Mouse (Mus musculus) hindbrain, embryonic 12.5 days (tissue): ENCODE results near the gene Fstl4. TPM values are rescaled to one million over a fixed set of nuclear protein-coding genes. Genes with fewer than 3 reads are reported as not detected.

Experiments
- ATAC-seq: fragments of 200-750 bp; cut with Nextera tagmentation; 2 replicates; pipeline ENCODE4 v1.8.0; 2017; ENCODE audit warnings: moderate TSS enrichment; ENCODE audit not compliant: low FRiP score
- H3K27ac ChIP-seq: fragments of 300-500 bp; sonication (generic); 2 replicates; pipeline ENCODE4 v1.5.1; 2016; ENCODE audit warnings: mild to moderate bottlenecking
- H3K27me3 ChIP-seq: fragments of 300-500 bp; sonication (generic); 2 replicates; pipeline ENCODE4 v1.6.1; 2016; ENCODE audit warnings: mild to moderate bottlenecking
- H3K36me3 ChIP-seq: fragments of 300-500 bp; sonication (generic); 2 replicates; pipeline ENCODE4 v1.6.1; 2016; ENCODE audit warnings: mild to moderate bottlenecking
- H3K4me1 ChIP-seq: fragments of 300-500 bp; sonication (generic); 2 replicates; pipeline ENCODE4 v1.6.1; 2016
- H3K4me2 ChIP-seq: fragments of 300-500 bp; sonication (generic); replicated peaks from 2 replicates; pipeline ENCODE4 v1.6.1; 2016; ENCODE audit warnings: mild to moderate bottlenecking
- H3K4me3 ChIP-seq: fragments of 300-500 bp; sonication (generic); 2 replicates; pipeline ENCODE4 v1.5.1; 2016; ENCODE audit warnings: mild to moderate bottlenecking
- H3K9ac ChIP-seq: fragments of 300-500 bp; sonication (generic); 2 replicates; pipeline ENCODE4 v1.6.1; 2016; ENCODE audit warnings: mild to moderate bottlenecking, moderate library complexity
- H3K9me3 ChIP-seq: fragments of 300-500 bp; sonication (generic); replicated peaks from 2 replicates; pipeline ENCODE4 v1.6.1; 2016; ENCODE audit warnings: mild to moderate bottlenecking
- WGBS: fragments of 180-500 bp; shearing (Covaris S2); methylation state at CpG from one replicate; pipeline ENCODE4 v1.1.7; 2016; 5-methylcytosine and 5-hydroxymethylcytosine counted together
- polyA plus RNA-seq: library from polyadenylated mRNA; unstranded; fragments of >200 nt; fragmentation: Nextera tagmentation; extraction: Ambion mirVana; gene quantifications from 2 replicates; pipeline ENCODE4 v1.2.1, GENCODE M21; 2016

Gene Fstl4
- polyA plus RNA-seq, 1 experiment from 2014 or later: 5.6 TPM

DNA sequence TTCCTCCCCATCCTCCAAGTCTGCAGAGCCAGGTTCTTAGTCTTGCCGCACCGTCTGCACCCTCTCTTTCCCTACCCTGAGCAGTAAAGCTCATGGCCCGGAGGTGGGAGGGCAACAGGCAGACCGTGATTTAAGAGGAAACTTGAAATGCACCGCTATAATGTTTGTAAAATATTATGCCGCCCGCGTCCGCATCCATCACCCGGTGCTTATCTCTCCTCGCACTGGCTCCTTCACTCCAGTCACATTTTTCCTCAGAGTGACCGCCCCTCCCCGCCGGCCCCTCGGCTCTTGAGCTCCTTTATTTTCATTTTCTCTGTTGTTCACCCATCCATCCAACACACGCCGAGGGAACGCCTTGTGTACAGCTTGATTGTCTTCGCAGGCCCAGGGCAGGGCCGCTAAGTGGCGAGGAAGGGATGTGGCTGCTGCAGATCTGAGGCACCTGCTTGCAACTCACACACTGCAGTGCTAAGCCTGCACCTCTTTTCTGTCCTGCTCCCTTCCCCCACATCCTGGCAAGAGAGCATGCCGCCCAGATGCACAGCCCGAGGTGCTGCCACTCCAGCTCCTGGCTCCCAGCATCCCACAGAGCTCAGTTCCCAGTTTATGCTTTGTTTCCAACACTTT is 368.1 kb downstream of the Fstl4 start:
- 0 out of 2 replicates have a peak, but pooled peaks have one; percentile 52 for ATAC-seq
- no peak overlapping the region for H3K27ac ChIP-seq
- peaks cover 18% of the 10 kb centered on the region for H3K4me1 ChIP-seq
- no peaks in the 10 kb centered on the region for H3K9me3 ChIP-seq
- H3K27me3 ChIP-seq: peaks cover 5% of the 10 kb centered on the region; the same call in 1 of the 2 replicates
- H3K4me3 ChIP-seq: peak overlapping the region; percentile 3; the same call in 1 of the 2 replicates
- H3K4me2 ChIP-seq: peak overlapping the region; percentile 36
- H3K36me3 ChIP-seq: no peaks in the 10 kb centered on the region
- WGBS: 39% methylated on average over 23 of the region's 23 CpGs
- H3K9ac ChIP-seq: 0 out of 2 replicates have a peak overlapping the region, but pooled peaks have one; percentile 23

DNA sequence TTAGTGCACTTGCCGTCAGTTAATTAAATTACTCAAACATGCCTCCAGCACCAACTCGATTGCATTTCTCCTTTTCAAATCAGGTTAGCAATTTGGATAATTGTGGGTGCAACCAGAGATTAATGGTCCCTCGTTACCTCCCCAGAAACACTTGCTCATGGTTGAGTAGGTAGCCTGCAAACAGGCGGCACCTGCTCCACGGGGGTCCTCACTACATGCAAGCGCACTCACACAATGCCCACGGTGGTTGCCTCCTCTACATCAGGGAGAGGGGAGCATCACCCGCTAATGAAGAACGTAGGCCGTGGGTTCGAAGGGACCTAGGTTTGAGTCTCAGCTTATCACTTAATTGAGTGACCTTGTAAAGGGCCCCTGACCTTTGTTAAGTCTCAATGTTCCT is 371.9 kb downstream of the Fstl4 start:
- no peaks in the 10 kb centered on the region for H3K9me3 ChIP-seq
- peak overlapping the region; percentile 7; the same call in 1 of the 2 replicates for H3K27ac ChIP-seq
- peaks cover 32% of the 10 kb centered on the region for H3K4me1 ChIP-seq
- WGBS: 66% methylated on average over 11 of the region's 11 CpGs
- H3K36me3 ChIP-seq: no peaks in the 10 kb centered on the region
- no peak for ATAC-seq
- no peaks in the 10 kb centered on the region for H3K27me3 ChIP-seq
- H3K9ac ChIP-seq: no peak overlapping the region
- no peak overlapping the region for H3K4me3 ChIP-seq
- no peak overlapping the region for H3K4me2 ChIP-seq

DNA sequence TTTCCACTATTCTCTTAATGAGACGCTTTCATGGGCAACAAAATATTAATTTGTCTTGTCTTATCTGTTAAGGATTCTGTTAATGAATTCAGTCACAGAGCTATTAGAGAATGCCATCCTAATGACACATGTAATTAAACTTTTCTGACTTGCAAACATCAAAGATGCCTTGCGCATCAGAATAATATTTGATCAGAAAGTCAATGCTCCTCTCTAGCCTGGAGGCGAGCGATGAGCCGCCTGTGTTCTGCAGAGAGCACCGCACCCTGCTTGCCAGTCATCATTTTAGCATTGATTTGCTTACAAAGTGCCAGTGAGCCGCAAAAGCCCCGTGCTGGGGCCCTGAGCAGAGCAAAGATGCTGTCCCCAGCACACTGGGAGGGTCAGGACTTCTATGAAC is 372.9 kb downstream of the Fstl4 start:
- H3K9me3 ChIP-seq: no peaks in the 10 kb centered on the region
- H3K4me3 ChIP-seq: no peak overlapping the region
- no peaks in the 10 kb centered on the region for H3K27me3 ChIP-seq
- no peak overlapping the region for H3K9ac ChIP-seq
- H3K4me1 ChIP-seq: peaks cover 24% of the 10 kb centered on the region
- no peak overlapping the region for H3K4me2 ChIP-seq
- 67% methylated on average over 8 of the region's 8 CpGs for WGBS
- no peak overlapping the region for H3K27ac ChIP-seq
- H3K36me3 ChIP-seq: no peaks in the 10 kb centered on the region
- ATAC-seq: no peak

DNA sequence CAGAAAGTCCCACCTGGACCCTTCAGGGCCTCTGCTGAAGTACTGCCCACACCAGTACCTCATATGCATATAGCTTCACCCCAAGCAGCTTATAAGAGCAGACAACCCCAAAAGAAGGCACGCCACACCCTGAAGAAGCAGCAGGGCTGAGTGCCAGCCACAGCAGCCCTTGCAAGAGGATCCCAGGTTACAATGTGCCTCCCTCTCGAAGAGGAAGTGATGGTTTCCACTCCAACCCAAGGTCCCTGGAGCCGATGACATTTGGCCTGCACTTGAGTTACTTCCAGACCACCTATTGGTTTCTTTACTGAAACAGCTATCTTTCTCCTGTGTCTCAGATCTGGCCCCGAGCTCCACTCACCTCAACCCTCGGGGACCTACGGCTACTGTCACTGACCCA is 373.8 kb downstream of the Fstl4 start:
- peaks cover 17% of the 10 kb centered on the region for H3K4me1 ChIP-seq
- no peaks in the 10 kb centered on the region for H3K27me3 ChIP-seq
- H3K27ac ChIP-seq: no peak overlapping the region
- no peak overlapping the region for H3K4me2 ChIP-seq
- no peaks in the 10 kb centered on the region for H3K36me3 ChIP-seq
- ATAC-seq: no peak
- H3K4me3 ChIP-seq: no peak overlapping the region
- no peak overlapping the region for H3K9ac ChIP-seq
- WGBS: 87% methylated on average over 6 of the region's 6 CpGs
- H3K9me3 ChIP-seq: no peaks in the 10 kb centered on the region

DNA sequence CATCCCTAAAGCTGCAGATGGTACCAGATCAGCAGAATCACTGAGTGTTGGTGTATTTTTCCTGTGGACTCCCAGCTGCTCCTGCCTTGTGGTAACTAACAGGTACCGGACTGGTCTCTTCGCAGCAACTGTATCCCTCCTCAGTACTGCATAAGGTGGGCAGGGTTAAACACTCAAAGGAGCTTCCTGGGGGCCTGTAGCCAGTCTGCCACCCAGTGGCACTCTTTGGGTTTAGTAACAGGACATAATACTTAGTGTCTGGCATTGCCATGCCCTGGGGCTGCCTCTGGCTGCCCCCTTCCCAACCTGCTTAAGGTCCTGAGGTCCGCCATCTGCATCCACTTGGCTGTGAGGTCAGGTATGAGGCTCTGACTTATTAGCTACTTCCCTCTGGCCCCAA is 375.2 kb downstream of the Fstl4 start:
- Histone ChIP-seq H3K36me3 (no peaks in the 10 kb centered on the region), H3K27ac (no peak overlapping the region), H3K4me2 (no peak overlapping the region), H3K4me1 (peaks cover 17% of the 10 kb centered on the region), H3K27me3 (no peaks in the 10 kb centered on the region), H3K4me3 (no peak overlapping the region), H3K9me3 (no peaks in the 10 kb centered on the region), H3K9ac (no peak overlapping the region)
- no peak for ATAC-seq
- 83% methylated on average over 3 of the region's 3 CpGs for WGBS

DNA sequence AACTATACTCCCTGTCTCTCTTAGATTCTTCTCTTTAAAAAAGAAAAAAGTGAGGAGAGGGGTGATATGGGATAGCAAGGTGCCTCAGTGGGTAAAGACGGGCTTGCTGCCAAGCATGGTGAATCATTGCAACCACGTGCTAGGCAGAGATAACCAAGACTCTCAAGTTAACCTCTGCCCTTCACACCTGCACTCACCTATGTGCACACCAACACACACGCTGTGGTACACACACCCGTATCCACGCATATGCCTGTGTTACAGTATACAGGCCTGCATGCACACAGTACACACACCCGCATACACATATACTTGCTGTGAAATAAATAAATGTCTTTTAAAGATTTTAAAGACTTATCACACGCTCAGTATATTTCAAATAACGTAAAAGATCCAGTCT is 375.8 kb downstream of the Fstl4 start:
- Histone ChIP-seq H3K9me3 (no peaks in the 10 kb centered on the region), H3K27me3 (no peaks in the 10 kb centered on the region), H3K4me2 (no peak overlapping the region), H3K9ac (no peak overlapping the region), H3K27ac (no peak overlapping the region), H3K4me3 (no peak overlapping the region), H3K4me1 (peaks cover 17% of the 10 kb centered on the region), H3K36me3 (no peaks in the 10 kb centered on the region)
- 81% methylated on average over 8 of the region's 8 CpGs for WGBS
- ATAC-seq: no peak

DNA sequence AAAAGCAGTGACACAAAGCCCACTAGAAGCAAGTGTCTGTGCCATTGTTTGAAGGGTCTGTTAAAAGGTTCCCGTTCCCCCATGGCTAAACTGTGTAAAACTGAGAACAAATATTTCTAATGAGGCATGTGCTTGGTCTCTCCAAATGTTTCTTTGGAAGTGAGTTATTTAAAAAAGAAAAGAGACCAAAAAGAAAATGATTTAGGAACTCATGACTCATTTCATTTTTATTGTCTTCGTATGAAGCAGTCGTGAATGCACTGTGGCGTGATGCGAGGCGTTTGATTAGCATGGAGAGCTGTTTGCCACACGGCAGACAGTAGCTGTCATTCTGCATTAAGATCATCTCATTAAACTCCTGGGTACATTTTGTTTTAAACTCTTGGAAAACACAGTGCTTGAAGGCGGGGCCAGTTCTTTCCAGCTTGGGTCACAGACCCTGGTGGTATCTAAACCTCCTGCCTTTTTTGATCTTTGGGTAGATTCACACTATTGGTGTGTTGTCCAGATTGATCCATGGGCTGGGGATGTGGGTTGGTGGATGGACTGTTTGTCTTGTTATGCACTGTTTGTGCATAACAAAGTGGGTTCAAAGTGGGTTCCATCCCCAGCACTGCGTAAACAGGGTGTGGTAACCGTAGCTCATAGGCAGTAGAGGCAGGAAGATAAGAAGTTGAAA is 376.4 kb downstream of the Fstl4 start:
- 45% methylated on average over 10 of the region's 10 CpGs for WGBS
- H3K36me3 ChIP-seq: no peaks in the 10 kb centered on the region
- no peaks in the 10 kb centered on the region for H3K9me3 ChIP-seq
- no peak overlapping the region for H3K4me3 ChIP-seq
- no peak overlapping the region for H3K9ac ChIP-seq
- no peak overlapping the region for H3K27ac ChIP-seq
- no peak for ATAC-seq
- no peak overlapping the region for H3K4me2 ChIP-seq
- peaks cover 17% of the 10 kb centered on the region for H3K4me1 ChIP-seq
- H3K27me3 ChIP-seq: no peaks in the 10 kb centered on the region

DNA sequence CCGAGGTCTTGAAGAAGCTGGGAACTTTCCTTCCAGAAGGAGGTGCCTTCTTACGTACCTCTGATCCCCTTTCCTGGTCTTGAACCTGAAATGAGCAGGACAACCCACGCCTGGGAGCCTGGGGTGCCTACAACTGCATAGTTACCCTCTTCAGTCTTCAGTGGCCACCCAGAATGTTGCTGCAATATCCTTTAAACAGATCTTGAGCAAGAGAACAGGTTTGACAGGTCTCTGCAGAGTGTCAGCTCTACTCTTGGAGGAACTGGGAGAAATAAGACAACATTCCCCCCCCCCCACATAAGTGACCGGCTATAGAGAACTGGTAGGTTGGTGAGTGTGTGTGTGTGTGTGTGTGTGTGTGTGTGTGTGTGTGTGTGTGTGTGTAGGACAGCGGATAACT is 379.1 kb downstream of the Fstl4 start:
- H3K27ac ChIP-seq: no peak overlapping the region
- H3K4me3 ChIP-seq: no peak overlapping the region
- H3K9me3 ChIP-seq: no peaks in the 10 kb centered on the region
- no peaks in the 10 kb centered on the region for H3K27me3 ChIP-seq
- ATAC-seq: no peak
- peaks cover 14% of the 10 kb centered on the region; the same call in 1 of the 2 replicates for H3K4me1 ChIP-seq
- 88% methylated on average over 5 of the region's 5 CpGs for WGBS
- H3K4me2 ChIP-seq: no peak overlapping the region
- no peak overlapping the region for H3K9ac ChIP-seq
- no peaks in the 10 kb centered on the region for H3K36me3 ChIP-seq

DNA sequence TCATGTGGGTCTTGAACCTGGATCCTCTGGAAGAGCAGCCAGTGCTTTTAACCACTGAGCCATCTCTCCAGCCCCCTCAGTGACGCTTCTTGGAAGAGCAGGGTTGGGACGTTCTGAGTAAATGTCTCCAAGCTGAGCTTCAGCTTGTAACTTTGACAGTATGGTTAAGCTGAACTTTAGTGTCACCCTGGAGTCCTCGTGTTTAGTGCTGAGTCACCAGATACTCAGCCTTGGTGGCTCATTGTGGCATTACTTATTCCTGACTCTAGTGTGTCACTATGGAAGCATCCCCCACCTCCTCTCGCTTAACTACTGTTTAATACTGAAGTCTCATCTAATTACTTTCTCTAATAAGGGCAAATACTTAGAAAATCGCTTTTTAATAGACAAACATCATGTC is 380.1 kb downstream of the Fstl4 start:
- Histone ChIP-seq H3K36me3 (no peaks in the 10 kb centered on the region), H3K9ac (no peak overlapping the region), H3K4me1 (peaks cover 14% of the 10 kb centered on the region; the same call in 1 of the 2 replicates), H3K27me3 (no peaks in the 10 kb centered on the region), H3K4me3 (no peak overlapping the region), H3K9me3 (no peaks in the 10 kb centered on the region), H3K27ac (no peak overlapping the region), H3K4me2 (no peak overlapping the region)
- no peak for ATAC-seq
- WGBS: 79% methylated on average over 5 of the region's 5 CpGs

DNA sequence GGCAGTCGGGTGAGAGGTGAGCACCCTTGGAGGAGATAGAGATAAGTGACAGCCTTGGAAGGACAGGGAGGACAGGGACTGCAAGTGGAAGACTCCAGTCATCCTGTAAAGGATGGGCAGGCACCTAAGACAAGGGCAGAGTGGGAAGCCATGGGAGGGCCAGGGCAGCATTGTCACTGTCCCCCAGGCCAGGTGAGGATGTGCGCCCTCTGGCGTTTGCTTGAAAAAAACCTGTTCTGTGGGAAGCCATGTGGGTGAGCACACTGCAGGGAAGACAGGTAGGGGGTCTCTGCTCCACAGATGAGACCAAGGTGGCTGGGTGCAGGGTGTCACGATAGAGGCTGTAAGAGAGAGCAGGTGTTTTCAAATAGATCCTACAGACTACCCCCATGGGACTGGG is 381.9 kb downstream of the Fstl4 start:
- H3K4me2 ChIP-seq: no peak overlapping the region
- H3K4me3 ChIP-seq: no peak overlapping the region
- no peaks in the 10 kb centered on the region for H3K36me3 ChIP-seq
- H3K9me3 ChIP-seq: no peaks in the 10 kb centered on the region
- H3K27ac ChIP-seq: no peak overlapping the region
- 0 out of 2 replicates have a peak, but pooled peaks cover 3% of the 10 kb centered on the region for H3K4me1 ChIP-seq
- ATAC-seq: no peak
- H3K9ac ChIP-seq: no peak overlapping the region
- 47% methylated on average over 4 of the region's 4 CpGs for WGBS
- no peaks in the 10 kb centered on the region for H3K27me3 ChIP-seq

DNA sequence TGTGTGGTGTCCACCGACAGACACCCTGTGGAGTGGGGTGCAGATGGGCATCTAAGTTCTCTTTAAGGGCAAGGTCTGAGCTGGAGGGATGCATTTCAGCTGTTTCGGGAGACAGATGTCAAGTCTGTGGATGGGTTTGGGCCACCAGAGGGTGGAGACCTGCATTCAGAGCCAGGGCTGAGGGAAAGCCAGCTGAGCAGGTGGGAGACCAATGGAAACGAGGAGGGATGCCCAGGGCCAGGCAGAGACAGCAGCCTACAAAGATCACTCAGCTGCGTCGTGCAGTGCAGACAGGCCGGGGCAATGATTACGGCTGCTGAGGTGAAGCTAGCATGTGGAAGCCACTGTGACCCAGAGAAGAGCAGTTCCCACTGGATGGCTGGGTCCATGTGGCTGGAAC is 392.0 kb downstream of the Fstl4 start:
- H3K4me1 ChIP-seq: no peaks in the 10 kb centered on the region
- H3K27me3 ChIP-seq: no peaks in the 10 kb centered on the region
- no peaks in the 10 kb centered on the region for H3K9me3 ChIP-seq
- ATAC-seq: no peak
- H3K9ac ChIP-seq: no peak overlapping the region
- H3K4me3 ChIP-seq: no peak overlapping the region
- 69% methylated on average over 7 of the region's 7 CpGs for WGBS
- H3K4me2 ChIP-seq: no peak overlapping the region
- H3K36me3 ChIP-seq: no peaks in the 10 kb centered on the region
- no peak overlapping the region for H3K27ac ChIP-seq

DNA sequence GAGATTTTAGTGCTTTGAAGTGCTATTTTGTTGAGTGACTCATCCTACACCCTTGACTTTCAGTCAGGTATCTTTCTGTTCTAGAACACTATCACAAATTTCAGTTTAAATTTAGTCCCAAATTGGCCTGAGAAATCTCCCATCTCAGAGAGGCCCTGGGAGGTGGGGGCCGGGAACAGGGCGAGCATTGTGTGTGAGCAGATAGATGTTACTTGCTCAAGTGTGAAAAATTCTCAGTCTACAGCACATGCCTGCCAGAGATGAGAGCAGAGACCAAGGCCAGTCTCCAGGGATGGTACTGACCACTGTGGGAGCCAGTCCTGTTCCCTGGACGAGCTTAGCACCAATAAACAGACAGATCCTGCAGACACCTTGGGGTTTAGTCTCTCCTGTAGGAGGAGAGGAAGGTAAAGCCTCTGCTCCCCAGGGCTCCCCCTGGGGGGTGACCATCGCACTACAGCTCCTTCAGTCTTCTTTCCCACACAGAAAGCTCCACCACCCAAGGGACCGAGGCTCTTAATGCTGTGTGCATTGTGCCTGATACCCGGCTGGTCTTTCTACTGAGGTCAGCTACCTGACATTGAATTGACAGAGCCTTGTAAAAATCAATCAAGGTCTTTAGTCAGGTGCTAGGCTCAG is 393.3 kb downstream of the Fstl4 start:
- H3K4me2 ChIP-seq: no peak overlapping the region
- ATAC-seq: no peak
- H3K4me3 ChIP-seq: no peak overlapping the region
- WGBS: 71% methylated on average over 6 of the region's 6 CpGs
- no peaks in the 10 kb centered on the region for H3K4me1 ChIP-seq
- H3K9ac ChIP-seq: no peak overlapping the region
- no peaks in the 10 kb centered on the region for H3K9me3 ChIP-seq
- no peaks in the 10 kb centered on the region for H3K27me3 ChIP-seq
- no peak overlapping the region for H3K27ac ChIP-seq
- H3K36me3 ChIP-seq: no peaks in the 10 kb centered on the region
